Mouse (Mus musculus): ENCODE measurements around the gene Cabcoco1.

GRCm38 (mm10) chr10:68419893-68420292 lies 121.8 kb downstream of the Cabcoco1 start:
- TF ChIP-seq CTCF (IDR thresholded peaks at IDR 0.05; ENCODE audit: low read depth) (no peak), EP300 (IDR thresholded peaks at IDR 0.05; ENCODE audit: low read depth) (no peak)

Data from liver, embryonic 14.5 days (tissue).